Mouse (Mus musculus) heart, adult 9 months (tissue): Measurements from ENCODE around the gene Zfp687.
"Not testable (repeated sequence)": the region's sequence is repeated elsewhere in the genome, so short reads cannot be mapped to it uniquely, and the experiment has no call there.

ENCODE experiments used
- DNase-seq, 2 experiments: peaks; one replicate each; pipeline ENCODE4 v3.0.0; 2022; ENCODE audit warnings: low spot score in 2 of 2

Zfp687 gene

DNA sequence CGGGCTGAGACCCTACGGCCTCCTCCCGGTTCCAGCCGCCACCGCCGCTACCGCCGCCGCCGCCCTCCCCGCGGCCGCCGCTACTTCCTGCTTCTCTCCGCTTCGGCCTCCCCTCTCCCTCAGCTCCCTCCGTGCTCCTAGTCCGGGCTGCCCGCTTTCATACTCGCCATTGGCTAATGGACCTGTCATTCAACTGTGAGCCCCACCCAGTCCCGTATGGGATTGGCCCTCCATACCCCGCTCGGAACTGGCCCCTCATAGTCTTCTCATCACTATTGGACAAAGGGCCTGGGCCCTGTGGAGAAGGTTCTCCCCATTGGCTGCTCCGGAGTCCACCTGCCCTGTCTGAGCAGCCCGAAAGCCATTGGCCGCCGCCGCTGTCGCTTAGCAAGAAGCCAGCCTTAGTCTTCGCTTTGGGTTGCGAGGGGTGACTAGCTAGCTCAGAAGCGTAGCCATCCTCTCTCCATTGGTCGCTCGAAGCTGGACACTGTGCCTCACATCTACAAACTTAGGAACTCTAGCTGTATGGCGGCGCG is at the start of gene Zfp687:
Gene Zfp687 (minus strand): TSS at position 112 of the 536 bp plus-strand sequence.
- peak; percentile 100 for DNase-seq

DNA sequence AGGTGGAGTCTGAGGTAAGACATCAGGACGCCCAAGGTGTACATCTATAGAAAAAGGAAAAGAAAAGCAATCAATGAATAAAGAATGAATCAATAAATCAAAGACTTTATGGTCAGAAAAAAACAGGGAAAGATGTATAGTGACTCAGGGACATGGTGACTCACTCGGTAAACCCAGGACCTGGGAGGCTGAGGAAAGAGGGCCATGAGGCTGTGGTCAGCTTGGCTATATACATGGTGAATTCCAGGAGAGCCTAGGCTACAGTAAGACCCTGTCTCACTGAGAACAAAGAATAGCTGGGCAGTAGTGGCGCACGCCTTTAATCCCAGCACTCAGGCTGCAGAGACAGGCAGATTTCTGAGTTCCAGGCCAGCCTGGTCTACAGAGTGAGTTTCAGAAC is 48.5 kb upstream of the Zfp687 start:
- DNase-seq: no peak

DNA sequence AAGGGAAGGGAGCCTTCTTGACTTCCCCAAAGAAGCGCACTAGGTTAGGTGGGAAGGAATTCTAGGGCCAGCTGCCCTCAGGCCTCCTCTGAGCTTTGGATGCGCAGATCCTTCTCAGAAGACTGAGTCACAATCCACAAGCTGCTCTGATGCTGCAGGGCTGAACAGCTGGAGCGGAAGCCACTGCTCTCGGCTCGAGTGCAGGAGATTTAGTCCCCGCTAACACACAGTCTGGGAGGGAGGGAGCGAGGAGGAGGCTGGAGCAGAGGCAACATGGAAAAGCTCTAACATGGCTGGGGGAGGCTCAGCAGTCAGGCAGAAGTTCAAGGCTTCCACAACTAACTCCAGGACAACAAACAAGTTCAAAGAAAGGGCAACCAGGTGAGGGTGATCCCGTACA is 42.8 kb upstream of the Zfp687 start:
- DNase-seq: peak; percentile 25 to 27

DNA sequence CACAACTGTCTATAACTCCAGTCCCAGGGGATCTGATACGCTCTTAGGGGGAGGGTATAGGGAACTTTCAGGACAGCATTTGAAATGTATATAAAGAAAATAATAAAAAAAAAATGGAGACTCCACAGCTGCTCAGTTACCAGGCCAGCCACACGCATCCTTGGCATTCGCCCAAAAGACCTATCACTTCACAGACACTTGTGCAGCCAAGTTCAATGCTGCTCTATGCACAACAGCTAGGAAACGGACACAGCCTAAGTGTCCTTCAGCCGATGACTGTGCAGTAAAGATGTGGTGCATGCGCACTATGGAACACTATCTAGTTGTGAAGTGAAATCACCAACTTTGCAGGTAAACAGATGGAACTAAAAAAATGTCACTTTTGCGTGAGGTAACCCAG is 41.0 kb upstream of the Zfp687 start:
- DNase-seq: no peak

DNA sequence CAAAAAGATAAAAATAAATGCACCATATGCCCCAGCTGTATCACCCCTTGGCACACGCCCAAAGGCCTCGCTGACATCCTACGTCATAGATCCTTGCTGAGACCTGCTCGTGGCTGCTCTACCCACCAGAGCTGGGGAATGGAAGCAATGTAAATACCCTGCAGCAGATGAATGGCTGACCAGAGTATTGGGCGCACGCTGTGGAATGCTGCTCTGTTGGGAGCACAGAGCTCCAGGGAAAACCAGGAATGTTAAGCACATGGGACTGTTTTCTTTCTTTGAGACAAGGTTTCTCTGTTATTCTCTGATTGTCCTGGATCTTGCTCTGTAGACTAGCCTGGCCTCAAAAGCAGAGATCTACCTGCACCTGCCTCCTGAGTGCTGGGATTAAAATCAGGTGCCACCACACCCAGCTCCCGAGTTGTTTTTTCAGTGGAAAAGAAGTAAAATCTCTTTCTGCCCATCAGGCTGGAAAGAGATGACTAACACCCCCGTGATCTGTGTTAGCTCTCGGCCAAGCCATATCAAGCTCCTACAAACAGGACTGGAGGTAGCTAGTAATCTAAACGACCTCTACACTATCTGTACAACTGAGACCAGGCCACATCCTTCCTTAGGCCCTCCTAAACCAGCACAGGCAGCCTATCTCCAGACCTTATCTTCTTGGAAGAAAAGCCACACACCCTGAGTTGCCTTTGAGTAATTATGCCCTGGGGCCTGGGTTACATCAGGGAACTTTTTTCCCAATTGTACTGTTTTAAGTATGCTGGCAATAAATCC is 39.4 kb upstream of the Zfp687 start:
- no peak for DNase-seq

DNA sequence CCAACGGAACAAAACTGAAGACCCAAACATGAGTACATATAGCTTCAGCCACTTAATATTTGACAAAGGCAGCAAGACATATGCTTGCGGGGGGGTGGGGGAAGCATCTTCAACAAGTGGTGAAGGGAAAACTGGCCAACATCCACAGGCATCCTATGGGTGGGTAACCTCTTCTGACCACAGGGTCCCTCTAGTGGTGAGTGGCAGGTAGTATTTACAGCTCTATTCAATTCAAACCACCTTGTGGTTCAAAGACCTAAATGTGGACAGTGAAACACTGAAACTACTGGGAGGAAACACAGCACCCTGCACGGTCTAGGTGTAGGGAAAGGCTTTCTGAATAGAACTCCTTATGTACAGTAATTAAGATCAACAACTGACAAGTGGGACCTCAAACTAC is 38.5 kb upstream of the Zfp687 start:
- peak; percentile 14 to 19 for DNase-seq

DNA sequence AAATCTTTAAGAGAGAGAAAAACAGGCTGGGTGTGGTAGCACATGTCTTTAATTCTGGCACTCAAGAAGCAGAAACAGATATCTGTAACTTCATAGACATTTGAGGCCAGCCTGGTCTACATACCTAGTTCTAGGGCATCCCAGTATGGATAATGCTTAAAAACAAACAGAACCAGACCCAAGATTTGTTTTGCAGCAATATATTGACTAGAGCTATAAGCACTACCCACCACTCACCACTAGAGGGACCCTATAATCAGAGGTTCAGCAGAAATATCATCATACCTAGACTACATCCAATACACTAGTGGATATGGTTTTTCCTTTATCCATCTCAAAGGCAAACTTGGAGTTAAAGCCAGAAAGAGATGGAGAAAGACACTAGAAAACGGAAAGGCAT is 37.7 kb upstream of the Zfp687 start:
- peak; percentile 24 to 34 for DNase-seq

DNA sequence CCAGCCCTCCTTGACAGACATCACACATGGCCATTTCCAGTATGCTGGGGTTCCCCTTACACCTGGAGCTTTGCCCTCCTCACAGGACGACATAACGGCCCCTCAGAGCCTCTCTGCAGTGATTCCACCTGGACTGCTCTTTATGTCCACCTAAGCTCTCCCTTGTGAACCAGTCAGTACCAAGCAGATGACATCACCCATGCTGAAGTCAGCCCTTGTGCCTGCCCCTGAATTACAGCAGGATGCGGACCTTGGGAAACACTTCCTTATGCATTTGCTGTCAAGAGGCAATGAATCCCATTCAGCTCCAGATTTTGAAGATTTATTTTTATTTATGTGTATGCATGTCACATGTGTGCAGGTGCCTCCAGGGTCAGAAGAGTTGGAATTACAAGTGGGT is 32.7 kb upstream of the Zfp687 start:
- no peak for DNase-seq

DNA sequence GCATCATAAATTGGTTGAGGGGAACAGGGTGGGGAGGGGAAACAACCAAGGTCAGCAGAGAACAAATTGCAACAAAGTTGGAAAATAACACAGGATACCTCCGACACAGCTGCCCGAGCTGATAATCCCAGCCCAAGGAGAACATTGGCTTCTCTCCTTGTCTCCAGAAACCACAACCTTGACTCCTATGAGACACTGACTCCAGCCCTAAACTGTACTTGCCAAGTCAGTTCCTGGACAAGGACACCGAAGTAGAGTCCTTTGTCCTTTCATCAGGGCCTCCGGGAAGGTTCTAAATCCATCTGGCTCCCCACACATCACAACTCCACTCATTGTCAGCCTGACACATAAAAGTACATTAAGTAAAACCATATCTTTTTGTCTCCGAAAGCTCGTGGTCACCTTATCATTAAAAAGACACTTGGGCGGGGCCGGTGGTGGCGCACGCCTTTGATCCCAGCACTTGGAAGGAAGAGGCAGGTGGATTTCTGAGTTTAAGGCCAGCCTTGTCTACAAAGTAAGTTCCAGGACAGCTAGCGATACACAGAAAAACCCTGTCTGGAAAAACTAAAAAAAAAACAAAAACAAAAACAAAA is 31.3 kb upstream of the Zfp687 start:
- DNase-seq: no peak

DNA sequence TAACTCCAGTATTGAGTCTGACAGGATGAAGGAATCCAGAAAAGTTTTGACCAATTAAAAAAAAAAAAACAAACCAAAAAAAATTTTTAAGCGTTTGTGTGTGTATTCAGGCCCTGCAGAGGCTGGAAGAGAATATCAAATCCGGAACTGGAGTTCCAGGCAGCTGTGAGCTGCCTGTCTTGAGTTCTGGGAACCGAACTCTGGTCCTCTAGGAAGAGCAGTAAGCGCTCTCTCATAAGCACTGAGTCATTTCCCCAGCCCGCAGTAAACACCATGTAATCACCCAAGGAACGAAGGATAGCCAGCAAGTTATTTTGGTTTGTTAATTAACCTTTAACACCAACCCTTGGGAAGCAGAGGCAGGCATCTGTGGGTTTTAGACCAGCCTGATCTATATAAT is 28.0 kb upstream of the Zfp687 start:
- DNase-seq: no peak

DNA sequence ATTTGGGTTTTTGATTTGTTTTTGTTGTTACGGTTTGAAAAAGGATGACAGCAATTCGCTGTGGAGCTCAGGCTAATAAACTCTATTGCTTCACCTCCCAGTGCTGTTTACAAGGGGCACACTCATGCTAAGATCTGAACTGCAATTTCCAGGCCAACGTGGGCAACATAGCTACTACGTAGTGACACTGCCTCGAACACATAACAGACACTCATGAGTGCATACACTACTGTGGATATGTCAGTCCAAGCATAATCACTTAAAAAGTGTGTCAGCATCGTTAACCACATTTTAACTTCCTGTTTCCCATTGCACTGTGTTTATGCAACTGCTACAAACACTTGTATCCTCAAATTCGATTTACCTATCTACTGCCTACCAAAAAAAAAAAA is 27.6 kb upstream of the Zfp687 start:
- DNase-seq: no peak

DNA sequence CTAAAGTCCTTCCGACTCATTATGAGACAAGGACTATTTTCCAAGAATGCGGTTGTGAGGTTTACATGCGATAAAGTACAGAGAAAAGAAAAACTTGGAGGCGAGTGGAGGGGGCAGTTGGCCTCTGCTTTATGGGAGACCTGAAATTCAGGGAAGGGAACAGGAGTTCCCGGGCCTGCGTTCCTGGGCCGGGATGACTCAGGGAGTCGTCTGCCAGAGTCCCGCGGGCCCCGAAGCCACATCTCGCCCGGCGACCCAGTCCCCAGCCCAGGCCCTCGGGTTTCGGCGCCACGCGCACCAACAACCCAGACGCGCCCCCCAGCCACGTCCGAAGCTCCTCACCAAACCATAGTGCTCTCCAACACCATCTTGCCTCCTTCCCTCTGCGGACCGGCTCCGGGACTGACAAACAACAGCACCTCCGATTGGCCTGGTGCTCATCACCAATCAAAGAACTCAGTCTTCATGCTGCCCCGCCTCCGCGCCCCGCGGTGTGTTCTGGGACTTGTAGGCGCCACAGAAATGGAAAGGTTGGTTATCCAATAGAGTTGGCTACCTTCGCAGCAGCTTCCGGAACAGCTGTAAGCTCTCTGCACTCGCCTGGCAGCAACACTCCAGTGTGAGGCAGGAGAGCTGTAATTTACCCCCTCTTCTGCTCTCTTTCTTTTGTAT is 27.1 kb upstream of the Zfp687 start, which contains the start of gene Psmd4:
Gene Psmd4 (minus strand): TSS at position 449 of the 672 bp plus-strand sequence.
- DNase-seq: peak; percentile 98

DNA sequence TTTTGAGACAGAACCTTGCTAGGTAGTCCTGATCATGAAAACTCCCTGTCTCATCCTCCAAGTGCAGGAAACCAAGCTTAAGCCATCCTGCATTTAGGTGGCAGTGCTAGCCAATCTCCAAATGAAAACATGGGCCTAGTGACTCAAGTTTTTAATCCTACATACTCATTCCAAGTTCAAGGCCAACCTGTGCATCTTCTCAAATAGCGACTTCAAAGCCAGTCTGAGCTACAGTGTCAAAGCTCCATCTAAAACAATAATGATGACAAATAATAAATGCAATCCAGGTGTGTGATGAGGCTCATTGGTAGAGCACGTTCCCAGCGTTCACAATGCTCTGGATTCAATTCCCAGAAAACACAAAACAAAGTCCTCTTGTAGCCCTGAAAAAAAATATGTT is 26.4 kb upstream of the Zfp687 start:
- no peak for DNase-seq

DNA sequence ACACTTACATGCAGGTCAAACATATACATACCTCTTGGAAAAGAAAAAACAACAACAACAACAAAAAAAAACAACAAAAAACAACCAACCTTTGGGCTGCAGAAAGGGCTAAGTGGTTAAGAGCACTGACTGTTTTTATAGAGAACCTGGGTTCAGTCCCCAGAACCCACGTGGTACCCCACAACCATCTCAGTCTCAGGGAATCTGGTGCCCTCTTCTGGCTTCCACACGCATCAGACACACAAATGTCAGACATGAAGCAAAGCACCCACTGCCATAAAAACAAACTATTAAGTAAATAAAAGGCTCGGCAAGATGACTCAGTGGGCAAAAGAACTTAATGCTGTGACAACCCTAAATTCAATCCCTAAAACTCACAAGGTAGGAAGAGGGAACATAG is 14.7 kb upstream of the Zfp687 start:
- DNase-seq: no peak

DNA sequence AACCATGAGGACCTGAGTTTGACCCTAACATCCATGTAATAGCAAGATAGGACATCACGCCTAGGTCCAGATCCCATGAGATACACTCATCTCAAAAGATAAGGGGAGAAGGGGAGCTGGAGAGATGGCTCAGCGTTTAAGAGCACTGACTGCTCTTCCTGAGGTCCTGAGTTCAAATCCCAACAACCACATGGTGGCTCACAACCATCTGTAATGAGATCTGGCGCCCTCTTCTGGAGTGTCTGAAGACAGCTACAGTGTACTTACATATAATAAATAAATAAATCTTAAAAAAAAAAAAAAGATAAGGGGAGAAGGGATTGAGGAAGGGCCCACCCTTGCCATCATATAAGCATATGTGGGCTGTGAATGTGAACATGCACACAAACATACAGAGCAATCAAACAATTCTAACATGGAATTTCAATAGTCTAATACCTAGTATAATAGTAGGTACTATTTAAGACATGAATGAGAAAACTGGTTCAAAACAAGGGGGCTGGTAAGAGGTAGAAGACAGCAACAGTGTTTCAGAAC is 14.1 kb upstream of the Zfp687 start:
- DNase-seq: not testable (repeated sequence)

DNA sequence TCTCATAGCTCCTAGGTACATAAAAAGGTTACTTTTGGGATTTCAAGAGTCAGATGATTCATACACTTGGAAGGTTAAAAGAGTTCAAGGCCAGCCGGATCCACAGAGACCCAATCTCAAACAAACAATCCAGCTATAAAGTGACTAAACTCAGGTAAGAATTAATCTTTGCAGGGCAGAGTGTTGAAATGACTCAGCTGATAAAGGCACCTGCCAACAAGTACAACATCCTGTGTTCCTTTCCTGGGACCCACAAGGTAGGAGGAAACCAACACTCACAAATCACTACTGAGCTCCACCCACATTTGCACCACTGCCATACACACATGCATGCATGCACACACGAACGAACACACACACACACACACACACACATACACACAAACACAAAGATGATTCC is 13.4 kb upstream of the Zfp687 start:
- DNase-seq: no peak

DNA sequence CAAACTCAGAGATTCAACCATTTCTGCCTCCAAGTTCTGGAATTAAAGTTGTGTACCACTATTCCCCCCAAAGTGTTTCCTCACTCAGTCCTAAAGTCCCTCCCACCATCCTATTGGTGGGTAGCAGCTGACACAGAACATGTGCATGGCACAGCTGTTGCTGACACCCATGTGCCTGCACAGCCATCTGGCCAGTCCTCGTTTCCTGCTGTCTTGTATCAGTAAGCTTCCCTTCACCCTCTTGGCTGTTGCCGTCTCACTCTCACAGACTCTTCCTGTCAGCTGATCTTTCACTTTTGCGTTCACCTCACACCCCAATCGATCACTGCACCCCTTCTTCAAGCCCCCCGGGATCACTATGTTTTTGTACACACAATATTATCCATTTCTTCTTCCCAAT is 12.5 kb upstream of the Zfp687 start:
- peak in 1 of 2 experiments; percentile 29 for DNase-seq

DNA sequence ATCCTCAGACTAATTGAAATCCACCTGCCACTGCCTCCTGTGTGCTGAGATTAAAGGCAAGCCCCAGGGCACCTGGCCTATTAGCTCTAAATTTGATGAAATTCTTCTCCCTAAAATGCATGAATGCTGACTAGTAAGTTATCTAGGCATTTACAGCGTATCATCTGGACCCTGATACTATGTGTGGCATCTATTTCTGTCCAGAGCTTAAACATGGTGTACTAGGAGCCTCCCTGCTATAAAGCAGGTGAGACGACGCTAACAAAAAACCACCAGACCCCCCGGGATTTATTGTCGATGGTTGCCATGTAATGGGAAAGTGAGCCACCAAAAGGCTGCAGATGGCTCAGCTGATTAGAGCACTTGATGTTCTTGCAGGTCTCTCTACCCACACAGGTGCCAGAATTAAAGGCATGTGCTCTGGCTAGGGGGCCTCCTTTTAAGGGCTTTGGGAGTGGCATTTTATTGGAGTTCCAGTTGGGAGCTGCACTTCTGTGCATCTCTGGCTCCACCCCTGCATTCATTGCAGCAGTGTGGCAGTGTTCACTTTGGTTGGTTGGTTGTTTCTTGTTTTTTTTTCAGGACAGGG is 11.9 kb upstream of the Zfp687 start:
- no peak for DNase-seq

DNA sequence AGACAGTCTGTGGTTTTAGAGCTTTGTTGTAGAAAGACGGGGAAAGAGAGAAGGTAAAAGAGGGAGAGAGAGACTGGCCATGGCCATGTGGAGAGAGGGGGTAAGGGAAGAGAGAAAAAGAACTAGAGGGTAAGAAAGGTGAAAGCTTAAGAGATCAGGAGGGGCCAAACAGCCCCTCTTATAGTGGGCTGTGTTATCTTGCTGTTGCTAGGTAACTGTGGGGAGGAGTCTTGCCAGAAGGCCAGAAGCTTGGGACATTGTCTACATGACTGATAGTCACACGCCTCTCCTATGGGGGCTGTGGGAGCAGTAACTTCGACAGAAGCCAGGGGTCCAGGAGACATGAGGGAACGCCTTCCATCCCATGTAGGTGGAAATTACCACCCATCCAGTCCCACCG is 10.0 kb upstream of the Zfp687 start:
- DNase-seq: no peak

DNA sequence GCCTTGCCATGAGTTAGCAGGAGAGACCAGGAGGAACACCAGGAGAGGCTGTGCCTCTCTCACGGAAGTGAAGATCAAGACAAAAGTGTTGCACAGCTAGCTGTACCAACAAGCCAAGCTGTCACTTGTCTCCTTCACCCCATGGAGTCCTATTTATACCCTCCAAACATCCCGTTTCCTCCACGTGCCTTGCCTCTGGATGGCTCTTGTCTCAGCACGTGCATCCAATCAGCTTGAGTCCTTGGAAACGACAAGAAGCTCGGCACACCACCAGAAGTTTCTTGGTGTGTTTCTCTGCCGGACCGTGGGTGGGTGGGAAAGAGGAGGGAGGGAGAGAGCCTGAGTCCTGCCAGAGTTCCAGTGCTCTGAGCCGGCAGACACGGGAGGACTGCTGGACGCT is 9.3 kb upstream of the Zfp687 start:
- DNase-seq: peak; percentile 59 to 68

DNA sequence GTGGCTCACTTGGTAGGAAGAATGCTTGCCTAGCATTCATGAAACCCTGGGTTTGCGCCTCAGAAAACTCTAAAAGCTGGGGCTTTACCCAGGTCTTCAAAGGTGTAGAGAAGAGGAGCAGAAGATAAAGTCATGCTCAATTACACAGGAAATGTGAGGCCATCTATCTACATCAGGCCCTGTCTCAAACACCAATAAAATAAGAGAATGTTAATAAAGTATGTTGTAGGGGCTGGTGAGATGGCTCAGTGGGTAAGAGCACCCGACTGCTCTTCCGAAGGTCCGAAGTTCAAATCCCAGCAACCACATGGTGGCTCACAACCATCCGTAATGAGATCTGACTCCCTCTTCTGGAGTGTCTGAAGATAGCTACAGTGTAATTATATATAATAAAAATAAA is 5.7 kb upstream of the Zfp687 start:
- DNase-seq: not testable (repeated sequence)

DNA sequence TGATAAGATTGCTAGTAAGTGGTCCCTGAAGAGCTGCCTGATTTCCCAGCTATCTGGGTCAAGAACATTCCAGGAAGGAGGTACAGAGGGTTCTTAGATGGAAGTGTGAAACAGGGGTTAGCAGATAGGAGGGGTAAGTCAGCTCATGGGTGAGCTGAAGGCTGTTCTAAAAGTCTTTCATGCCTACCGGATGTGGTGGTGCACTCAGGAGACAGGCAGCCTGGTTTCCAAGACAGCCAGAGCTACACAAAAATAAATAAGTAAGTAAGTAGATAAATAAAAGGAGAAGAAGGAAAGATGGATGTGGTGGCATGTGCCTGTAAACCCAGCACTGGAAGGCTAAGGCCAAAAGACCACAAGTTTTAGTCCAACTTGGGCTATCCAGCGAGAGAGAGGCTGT is 3.5 kb upstream of the Zfp687 start:
- DNase-seq: no peak
